Mouse (Mus musculus): Measurements from ENCODE around the gene AI481877. TPM values are rescaled to one million over a fixed set of nuclear protein-coding genes. Genes with fewer than 3 reads are reported as not detected.
"Not testable (repeated sequence)": the region's sequence is repeated elsewhere in the genome, so short reads cannot be mapped to it uniquely, and the experiment has no call there.

AI481877 gene
- not detected for total RNA-seq (2021)
- long read RNA-seq, experiment 1 = 0 reads
- long read RNA-seq, experiment 2 = 0 reads

DNA sequence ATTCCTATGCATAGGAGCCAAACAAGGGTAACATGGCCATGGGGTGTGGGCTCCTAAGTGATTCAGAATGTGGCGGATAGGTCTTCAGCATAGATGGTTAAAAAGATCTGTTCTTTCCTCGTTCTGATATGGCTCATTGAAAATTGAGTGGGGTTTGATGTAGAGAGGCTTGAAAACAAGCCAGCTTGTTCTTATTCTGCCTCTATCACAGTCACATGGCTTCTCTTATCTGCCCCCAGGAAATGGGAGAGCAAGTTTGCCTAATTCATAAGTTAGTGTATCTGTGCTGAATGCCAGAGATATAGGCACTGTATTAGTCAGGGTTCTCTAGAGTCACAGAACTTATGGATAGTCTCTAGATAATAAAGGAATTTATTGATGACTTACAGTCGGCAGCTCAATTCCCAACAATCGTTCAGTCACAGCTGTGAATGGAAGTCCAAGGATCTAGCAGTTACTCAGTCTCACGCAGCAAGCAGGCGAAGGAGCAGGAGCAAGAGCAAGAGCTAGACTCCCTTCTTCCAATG is at the start of gene AI481877:
Gene AI481877, minus strand, starts transcription at position 477 of the 527 bp plus-strand sequence.
- not testable (repeated sequence) for DNase-seq

- no peak for DNase-seq
Measured at GRCm38 (mm10) chr4:59188474-59188801, 49.7 kb upstream of the AI481877 start.

- DNase-seq = peak; percentile 53 to 63
Measured at GRCm38 (mm10) chr4:59187289-59187688, 48.5 kb upstream of the AI481877 start.

- no peak for DNase-seq
Measured at GRCm38 (mm10) chr4:59185671-59186070, 46.9 kb upstream of the AI481877 start.

GRCm38 (mm10) chr4:59181320-59182271 is 42.8 kb upstream of the AI481877 start:
- DNase-seq = no peak

DNA sequence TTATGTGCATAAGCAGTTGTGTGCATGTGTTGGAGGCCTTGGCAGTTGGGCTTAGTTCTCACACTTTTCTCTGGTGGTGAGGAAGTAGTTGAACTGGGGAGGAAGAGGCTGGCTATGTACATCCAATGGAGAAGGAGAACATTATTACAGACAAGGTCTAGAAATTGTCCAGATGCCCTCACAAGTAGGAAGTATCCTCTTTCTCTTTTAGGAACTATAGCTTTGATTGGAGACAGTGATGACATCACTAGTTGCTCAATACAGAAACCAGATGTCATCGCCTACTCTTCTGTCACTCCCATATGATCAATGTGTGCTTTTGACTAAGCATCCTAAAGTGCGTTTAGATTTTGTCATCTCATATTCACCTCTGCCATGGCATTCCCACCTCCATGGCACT is 38.8 kb upstream of the AI481877 start:
- no peak for DNase-seq

DNA sequence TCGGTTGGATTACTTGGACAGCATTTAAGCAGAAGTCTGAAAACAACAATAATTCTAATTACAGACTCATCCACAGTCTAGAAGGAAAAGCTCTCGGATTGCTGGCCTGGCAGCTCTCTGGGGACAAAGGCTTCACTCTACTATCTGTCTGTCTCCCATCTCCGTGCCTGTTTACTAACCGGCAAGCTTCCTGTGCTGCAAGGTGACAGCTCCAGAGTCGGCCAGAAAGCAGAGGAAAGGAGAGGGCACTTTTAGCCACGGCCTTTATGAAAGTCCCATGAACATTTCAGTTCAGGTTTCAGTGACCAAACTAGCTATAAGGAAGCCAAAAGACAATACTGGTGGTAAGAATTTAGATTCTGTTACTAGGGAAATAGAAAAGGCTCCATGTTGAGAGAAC is 37.1 kb upstream of the AI481877 start:
- DNase-seq = no peak

DNA sequence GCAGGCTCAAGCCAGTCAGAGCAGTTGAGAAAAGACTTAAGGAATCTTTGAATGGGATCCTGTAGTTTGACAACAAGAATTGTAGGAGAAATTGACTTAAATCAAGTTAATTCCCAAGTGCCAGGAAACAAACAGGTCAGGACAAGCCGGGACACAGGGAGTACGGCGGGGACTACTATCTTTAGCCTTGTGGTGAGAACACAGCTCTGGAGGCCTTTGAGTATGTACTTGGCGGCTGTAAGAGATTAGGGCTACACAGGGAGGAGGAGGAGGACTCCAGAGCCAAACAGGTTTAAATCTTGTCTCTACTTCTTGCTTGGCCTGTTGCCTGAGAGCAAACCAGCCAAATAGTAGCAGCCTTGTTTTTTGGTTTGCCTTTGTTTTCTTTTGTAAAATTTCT is 36.2 kb upstream of the AI481877 start:
- peak in 1 of 2 experiments; percentile 33 for DNase-seq

DNA sequence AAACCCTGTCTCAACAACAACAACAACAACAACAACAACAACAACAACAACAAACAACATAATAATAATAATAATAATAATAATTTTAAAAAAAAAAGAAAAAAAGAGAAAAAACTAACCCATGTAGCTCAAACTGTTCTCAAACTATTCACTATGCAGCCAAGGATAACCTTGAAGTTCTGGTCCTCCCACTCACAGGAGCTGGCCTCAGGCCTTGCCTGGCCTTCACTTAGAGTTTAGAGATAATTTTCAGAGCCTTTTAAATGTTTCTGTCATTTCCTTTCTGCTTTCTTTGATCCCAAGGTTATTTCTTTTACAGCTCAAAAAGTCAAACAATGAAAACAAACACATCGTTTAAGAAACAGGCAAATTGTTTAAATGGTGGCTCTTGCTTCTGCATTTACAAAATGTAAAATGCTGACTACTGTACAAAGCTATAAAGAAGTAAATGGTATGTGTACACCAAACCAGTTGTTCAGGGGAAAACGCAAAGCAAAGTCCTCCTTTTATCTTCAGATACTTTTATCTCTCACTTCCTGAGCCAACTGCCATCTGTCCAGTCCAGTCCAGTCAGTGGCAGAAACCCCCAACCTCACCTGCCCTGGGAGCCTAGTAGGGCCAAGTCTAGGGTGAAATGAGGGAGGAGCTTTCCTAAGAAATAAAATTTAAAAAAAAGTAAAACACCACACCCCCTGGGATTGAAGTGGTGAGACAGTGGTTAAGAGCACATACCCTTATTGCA is 34.6 kb upstream of the AI481877 start:
- DNase-seq = peak; percentile 46 to 55

DNA sequence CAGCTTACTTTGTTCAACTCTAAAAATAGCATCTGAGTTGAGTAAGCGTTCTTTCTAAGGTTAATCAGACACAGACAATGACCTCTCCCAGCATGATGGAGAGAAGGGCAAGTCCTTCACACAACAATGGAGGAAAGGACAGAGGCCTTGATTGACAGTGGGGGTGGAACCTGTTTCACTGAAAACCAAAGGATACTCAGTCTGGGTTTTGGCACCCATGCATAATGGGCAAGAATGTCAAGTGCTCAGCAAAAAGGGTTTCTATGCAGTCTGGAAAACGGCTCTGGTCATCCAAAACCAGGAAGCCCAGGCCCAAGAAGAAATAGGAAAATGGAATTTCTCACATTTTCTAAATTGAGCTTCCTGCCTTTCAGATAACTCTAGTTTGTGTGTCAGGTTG is 33.8 kb upstream of the AI481877 start:
- peak; percentile 37 to 40 for DNase-seq

DNA sequence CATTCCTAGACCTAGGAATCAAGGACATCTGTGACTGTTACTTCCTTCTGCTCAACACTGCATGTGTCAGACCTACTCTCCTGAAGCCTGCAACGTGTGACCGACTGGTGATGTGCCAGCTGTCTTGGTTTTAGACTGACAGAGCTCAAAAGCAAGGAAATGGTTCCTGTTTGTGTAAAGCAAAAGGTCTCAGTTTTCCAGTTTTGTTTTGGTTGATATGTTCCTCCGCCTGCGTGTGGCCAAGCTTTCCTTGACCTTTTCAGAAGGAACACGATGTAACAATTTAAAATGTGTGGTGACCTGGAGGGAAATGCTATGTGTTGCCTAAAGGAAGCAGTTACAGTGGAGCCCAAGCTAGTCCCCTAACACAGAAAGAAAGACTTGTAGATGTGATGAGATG is 31.2 kb upstream of the AI481877 start:
- DNase-seq = peak; percentile 22 to 29

- no peak for DNase-seq
Measured at GRCm38 (mm10) chr4:59167251-59167847, 28.6 kb upstream of the AI481877 start.

DNA sequence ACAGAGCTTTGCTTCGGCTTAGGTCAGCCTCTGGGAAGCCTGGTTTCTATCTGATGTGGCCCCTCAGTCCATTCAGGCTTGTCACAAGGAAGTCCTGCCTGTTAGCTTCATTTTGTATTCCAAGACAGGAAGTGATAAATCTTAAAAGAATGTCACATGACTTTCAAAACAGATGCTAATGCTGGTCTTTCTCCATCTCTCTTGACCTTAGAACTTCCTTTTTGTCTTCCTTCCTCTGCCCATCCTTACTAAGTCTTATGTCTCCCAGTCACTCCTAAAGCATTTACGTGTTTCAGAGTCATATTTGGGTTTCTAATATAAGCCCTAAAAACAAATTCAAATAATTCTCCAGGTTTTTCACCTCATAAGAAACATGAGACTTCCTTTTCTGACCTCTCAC is 25.3 kb upstream of the AI481877 start:
- no peak for DNase-seq

DNA sequence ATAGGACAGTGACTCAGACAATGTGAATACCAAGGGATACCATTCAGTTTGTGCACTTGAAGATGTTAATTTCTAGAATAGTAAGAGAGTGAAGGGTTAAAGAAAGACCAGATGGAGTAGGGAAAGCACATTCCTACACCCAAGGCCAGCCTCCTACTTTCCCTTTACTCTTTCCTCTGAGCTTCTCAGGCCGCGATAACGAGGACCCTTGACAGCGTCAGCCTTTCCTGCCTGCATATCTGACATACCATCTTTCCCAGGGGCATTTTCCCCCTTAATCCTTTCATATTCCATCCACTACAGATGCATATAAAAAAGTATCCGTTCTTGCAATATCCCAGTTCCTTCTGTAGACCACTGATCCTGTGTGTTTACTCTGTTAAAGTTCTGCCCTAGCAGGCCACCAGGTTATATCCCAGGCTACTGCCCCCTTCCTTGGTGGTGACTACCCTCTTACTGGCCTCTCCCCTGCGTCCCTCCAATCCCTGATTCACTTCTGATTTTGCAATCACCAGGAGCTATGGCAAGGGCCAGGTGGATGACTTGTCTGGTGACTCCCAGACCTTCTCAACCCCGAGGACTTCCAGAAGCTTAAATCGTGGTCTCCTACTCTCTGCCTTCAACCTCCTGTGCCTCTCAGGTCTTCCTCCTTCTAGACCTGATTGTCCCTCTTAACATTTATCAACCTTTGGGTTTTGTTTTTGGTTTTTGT is 22.3 kb upstream of the AI481877 start:
- peak; percentile 20 to 43 for DNase-seq

DNA sequence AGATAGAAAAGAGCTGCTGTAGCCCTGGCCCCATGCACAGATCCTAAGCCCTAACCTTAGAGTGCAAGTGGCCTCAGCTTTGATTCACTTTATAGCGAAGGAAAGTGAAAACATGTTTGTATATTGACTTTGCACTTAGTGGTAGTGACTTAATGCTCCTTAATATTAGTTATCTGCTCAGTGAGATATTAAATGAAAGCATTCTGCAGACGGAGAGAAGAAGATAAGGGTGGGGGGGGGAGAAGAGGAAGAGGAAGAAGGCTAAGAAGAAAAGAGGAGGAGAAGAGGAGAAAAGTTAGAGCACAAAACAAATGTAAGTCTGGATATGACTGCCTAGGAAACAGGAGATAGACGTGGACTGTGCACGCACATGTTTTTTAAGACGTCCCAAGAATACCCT is 21.5 kb upstream of the AI481877 start:
- no peak for DNase-seq

GRCm38 (mm10) chr4:59157654-59158053 is 18.9 kb upstream of the AI481877 start:
- DNase-seq = no peak

- DNase-seq = no peak
Measured at GRCm38 (mm10) chr4:59156897-59157592, 18.3 kb upstream of the AI481877 start.

DNA sequence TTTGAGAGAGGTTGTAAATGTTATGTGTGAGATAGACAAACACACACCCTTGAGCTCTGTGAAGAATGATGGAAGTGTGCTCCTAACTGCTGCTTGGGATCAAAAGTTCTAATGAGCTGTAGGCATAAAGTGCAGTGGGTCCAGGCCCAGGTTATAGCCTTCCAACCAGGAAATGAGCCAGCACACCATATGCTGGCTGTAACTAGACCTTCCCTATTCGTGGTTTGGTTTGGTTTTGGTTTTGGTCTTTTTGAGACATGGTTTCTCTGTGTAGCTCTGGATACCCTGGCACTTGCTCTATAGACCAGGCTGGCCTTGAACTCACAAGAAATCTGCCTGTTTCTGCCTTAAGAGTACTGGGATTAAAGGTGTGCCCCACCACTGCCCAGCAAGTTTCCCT is 13.2 kb upstream of the AI481877 start:
- no peak for DNase-seq

- no peak for DNase-seq
Measured at GRCm38 (mm10) chr4:59150907-59151306, 12.1 kb upstream of the AI481877 start.

GRCm38 (mm10) chr4:59149043-59149442 is 10.3 kb upstream of the AI481877 start:
- DNase-seq = peak in 1 of 2 experiments; percentile 33

GRCm38 (mm10) chr4:59128935-59129334 is 9.8 kb downstream of the AI481877 start:
- DNase-seq = no peak

Data from adrenal gland, postnatal 36 days (tissue).